Mouse (Mus musculus) stomach, postnatal 0 days (tissue): ENCODE data around the gene Id2. TPM values are rescaled to one million over a fixed set of nuclear protein-coding genes. Genes with fewer than 3 reads are reported as not detected.
A peak's percentile ranks its signal among the peaks of the same experiment; 100 is the strongest.

Experiments used
- ATAC-seq: fragments of 200-750 bp; cut with Nextera tagmentation; 2 replicates; pipeline ENCODE4 v1.8.0; 2017; ENCODE audit not compliant: low FRiP score, low TSS enrichment
- DNase-seq: peaks from one replicate; pipeline ENCODE4 v3.0.0-alpha.2; 2016; ENCODE audit warnings: low spot score
- H3K27ac ChIP-seq: fragments of 300-500 bp; sonication (generic); replicated peaks from 2 replicates; pipeline ENCODE4 v1.5.1; 2014; ENCODE audit warnings: mild to moderate bottlenecking, control low read depth
- H3K27me3 ChIP-seq: fragments of 300-500 bp; sonication (generic); 2 replicates; pipeline ENCODE4 v1.6.1; 2014; ENCODE audit warnings: low read length; ENCODE audit not compliant: control insufficient read depth, insufficient read depth
- H3K36me3 ChIP-seq: fragments of 300-500 bp; sonication (generic); 2 replicates; pipeline ENCODE4 v1.6.1; 2014; ENCODE audit warnings: low read length, mixed read lengths; ENCODE audit not compliant: control insufficient read depth, insufficient read depth
- H3K4me1 ChIP-seq: fragments of 300-500 bp; sonication (generic); replicated peaks from 2 replicates; pipeline ENCODE4 v1.6.1; 2014; ENCODE audit warnings: antibody characterized with exemption; ENCODE audit not compliant: control insufficient read depth, insufficient read depth
- H3K4me2 ChIP-seq: fragments of 300-500 bp; sonication (generic); replicated peaks from 2 replicates; pipeline ENCODE4 v1.6.1; 2014; ENCODE audit warnings: low read depth, mild to moderate bottlenecking, control low read depth, moderate library complexity
- H3K4me3 ChIP-seq: fragments of 300-500 bp; sonication (generic); 2 replicates; pipeline ENCODE4 v1.5.1; 2014; ENCODE audit warnings: low read depth, low read length, control low read depth
- H3K9ac ChIP-seq: fragments of 300-500 bp; sonication (generic); 2 replicates; pipeline ENCODE4 v1.6.1; 2014; ENCODE audit warnings: mild to moderate bottlenecking, low read length, control low read depth, mixed read lengths
- H3K9me3 ChIP-seq: fragments of 300-500 bp; sonication (generic); 2 replicates; pipeline ENCODE4 v1.6.1; 2016; ENCODE audit warnings: low read length; ENCODE audit not compliant: control insufficient read depth
- CTCF ChIP-seq: IDR thresholded peaks from 2 replicates; pipeline ENCODE4 v1.5.1; 2016; ENCODE audit warnings: antibody characterized with exemption, low read depth, mild to moderate bottlenecking, moderate library complexity
- EP300 ChIP-seq: optimal IDR thresholded peaks from 2 replicates; pipeline ENCODE3; 2016; ENCODE audit warnings: antibody characterized with exemption
- WGBS: fragments of 180-500 bp; shearing (Covaris S2); extraction: QIAGEN DNeasy Blood & Tissue Kit; methylation state at CpG from one replicate; pipeline ENCODE4 v1.1.7; 2014; 5-methylcytosine and 5-hydroxymethylcytosine counted together
- polyA plus RNA-seq: library from polyadenylated mRNA; unstranded; fragments of >200 nt; fragmentation: Nextera tagmentation; extraction: Ambion mirVana; gene quantifications from 2 replicates; pipeline ENCODE4 v1.2.1, GENCODE M21; 2015

Gene Id2
- polyA plus RNA-seq, 1 experiment from 2014 or later, result 315 TPM

DNA sequence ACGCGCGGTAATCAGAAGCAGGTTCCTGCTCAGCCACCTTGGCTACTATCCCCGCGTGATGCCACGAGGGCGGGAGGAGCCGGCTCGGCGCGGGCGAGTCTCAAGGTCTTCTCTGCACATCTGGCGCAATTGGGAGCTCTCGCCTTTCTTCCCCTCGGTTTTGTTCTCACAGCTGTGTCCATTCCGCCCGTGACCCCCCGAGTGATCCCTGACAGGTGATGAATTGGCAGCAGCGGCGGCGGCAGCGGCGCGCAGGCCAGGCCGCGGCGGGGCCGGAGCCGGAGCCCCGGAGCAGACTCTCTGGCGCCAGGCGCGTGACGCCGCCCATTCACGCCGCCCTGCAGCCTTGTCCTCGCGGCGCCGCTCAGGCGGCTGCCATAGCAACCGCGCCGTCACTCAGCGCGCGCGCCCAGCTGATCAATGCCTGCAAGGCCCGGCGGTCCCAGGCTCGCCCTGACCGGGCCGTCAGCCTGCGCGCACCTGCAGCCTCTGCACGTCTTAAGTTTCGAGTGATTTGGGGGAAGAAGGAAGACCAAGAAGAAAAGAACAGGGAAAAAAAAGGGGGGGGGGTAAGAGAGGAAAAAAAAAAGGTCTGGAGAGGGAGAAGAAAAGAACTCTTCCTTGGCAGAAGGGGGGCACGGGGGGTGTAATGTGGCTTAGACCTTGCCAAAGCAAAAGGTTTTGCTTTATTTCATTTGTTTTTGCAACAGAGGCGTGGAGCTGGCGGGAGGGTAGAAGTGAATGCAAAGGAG lies 1.8 kb upstream of the Id2 start:
- WGBS, result under 1% methylated on average over 61 of the region's 61 CpGs
- H3K27ac ChIP-seq, result peak overlapping the region; percentile 98
- H3K27me3 ChIP-seq, result no peaks in the 10 kb centered on the region
- no peaks in the 10 kb centered on the region for H3K36me3 ChIP-seq
- DNase-seq, result peak; percentile 96
- H3K4me1 ChIP-seq, result peaks cover 8% of the 10 kb centered on the region; the same call in 1 of the 2 replicates
- TF ChIP-seq EP300 (no peak), CTCF (no peak)
- peak; percentile 89 for ATAC-seq
- peak overlapping the region; percentile 60 for H3K4me3 ChIP-seq
- no peaks in the 10 kb centered on the region for H3K9me3 ChIP-seq
- peak overlapping the region; percentile 82 for H3K9ac ChIP-seq
- H3K4me2 ChIP-seq, result peak overlapping the region; percentile 91

DNA sequence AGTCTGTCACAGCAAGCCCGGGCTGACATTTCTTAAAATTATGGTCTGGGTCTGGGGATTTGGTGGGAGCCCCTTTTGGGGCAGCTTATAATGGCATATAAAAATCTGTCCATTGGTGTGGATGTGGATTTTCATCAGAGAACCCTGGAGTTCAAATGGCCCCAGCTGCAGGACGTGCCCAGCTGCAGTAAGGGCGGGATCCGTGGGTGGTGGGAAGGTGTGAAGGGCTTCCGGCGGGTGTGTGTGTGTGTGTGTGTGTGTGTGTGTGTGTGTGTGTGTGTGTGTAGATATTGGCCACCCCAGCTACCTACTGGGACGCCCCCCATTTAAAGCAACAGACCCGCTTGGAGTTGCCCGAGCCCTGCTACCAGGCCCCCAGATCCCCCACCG lies 1.2 kb upstream of the Id2 start:
- WGBS, result 3% methylated on average over 10 of the region's 10 CpGs
- Histone ChIP-seq H3K9me3 (no peaks in the 10 kb centered on the region), H3K4me2 (peak overlapping the region; percentile 91), H3K4me1 (peaks cover 11% of the 10 kb centered on the region; the same call in 1 of the 2 replicates), H3K9ac (peak overlapping the region; percentile 82), H3K36me3 (no peaks in the 10 kb centered on the region), H3K4me3 (peak overlapping the region; percentile 60), H3K27me3 (no peaks in the 10 kb centered on the region), H3K27ac (peak overlapping the region; percentile 98)
- TF ChIP-seq EP300 (no peak), CTCF (no peak)
- DNase-seq (no peak), ATAC-seq (peak; percentile 2)

DNA sequence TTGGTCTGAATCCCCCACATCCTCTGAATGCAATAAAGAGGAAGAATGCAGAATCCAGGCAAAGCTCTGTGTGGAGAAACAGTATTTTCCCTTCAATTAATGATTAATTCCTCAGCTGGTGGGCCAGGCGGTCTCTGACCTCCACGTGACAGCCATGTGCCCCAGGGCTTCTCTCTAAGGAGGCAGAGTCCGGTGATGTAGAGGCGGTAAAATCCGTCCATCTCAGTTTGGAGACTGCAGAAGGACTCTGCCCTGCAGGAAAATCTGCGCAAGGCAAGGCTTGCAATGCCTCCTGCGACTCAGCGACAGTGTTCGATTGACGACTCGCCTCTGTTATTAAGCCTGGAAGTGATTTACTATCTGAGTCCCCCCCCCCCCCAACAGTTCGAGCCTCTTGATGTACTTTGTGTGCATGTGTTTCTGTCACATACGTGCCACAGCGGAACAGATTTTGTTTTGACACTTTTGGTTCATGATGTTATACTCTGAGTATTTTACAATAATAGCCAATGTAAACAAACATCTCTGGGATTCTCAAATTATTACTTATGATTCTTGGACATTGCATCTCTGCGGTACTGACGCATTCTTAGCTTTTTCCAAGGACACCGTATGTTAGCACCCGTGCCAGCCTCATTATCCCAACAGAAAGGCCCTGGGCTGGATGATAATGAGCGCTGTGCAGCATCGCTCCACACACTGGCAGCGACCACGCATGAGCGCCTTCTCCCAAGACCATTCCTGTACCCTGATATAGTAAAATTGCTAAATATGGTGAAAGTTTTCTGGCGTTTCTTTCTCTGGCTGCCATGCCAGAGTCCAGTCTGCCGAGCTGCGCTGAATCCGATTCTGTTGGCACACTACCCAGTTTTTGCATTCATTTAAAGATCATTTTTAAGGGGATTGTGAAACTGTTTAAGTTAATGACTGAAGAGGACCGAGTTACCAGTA lies 545 bp upstream of the Id2 start:
- Histone ChIP-seq H3K4me3 (peak overlapping the region; percentile 78), H3K9ac (peak overlapping the region; percentile 82), H3K9me3 (no peaks in the 10 kb centered on the region), H3K4me2 (peak overlapping the region; percentile 91), H3K27me3 (no peaks in the 10 kb centered on the region), H3K27ac (peak overlapping the region; percentile 98), H3K36me3 (no peaks in the 10 kb centered on the region), H3K4me1 (peaks cover 14% of the 10 kb centered on the region)
- DNase-seq (peak; percentile 46), ATAC-seq (no peak)
- WGBS, result 9% methylated on average over 28 of the region's 28 CpGs
- no peak for TF ChIP-seq CTCF
- peak; percentile 6 for TF ChIP-seq EP300

DNA sequence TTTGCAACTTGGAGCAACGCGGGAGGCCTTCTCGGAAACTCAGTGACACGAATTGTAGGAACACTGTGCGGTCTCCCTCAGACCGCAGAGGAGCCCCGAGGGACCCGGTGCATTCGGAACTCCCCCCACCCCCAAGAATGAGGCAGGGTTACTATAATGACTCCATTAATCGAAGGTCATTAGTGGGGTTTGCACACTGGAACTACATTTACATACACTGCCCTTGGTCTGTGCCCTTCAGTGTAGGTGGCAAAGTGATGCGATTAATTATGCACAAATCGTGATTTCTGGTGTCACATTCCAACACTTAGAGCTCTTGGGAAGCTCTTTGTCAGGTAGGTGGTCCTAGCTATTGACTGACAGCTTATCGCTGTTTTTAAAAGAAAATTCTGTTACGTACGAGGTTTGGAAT lies 294 bp downstream of the Id2 start:
- WGBS, result 3% methylated on average over 15 of the region's 15 CpGs
- Histone ChIP-seq H3K27me3 (no peaks in the 10 kb centered on the region), H3K9me3 (no peaks in the 10 kb centered on the region), H3K4me2 (peak overlapping the region; percentile 91), H3K4me3 (peak overlapping the region; percentile 78), H3K9ac (peak overlapping the region; percentile 75), H3K36me3 (no peaks in the 10 kb centered on the region), H3K4me1 (peaks cover 15% of the 10 kb centered on the region), H3K27ac (peak overlapping the region; percentile 98)
- DNase-seq, result no peak
- ATAC-seq, result no peak
- TF ChIP-seq CTCF (no peak), EP300 (no peak)

DNA sequence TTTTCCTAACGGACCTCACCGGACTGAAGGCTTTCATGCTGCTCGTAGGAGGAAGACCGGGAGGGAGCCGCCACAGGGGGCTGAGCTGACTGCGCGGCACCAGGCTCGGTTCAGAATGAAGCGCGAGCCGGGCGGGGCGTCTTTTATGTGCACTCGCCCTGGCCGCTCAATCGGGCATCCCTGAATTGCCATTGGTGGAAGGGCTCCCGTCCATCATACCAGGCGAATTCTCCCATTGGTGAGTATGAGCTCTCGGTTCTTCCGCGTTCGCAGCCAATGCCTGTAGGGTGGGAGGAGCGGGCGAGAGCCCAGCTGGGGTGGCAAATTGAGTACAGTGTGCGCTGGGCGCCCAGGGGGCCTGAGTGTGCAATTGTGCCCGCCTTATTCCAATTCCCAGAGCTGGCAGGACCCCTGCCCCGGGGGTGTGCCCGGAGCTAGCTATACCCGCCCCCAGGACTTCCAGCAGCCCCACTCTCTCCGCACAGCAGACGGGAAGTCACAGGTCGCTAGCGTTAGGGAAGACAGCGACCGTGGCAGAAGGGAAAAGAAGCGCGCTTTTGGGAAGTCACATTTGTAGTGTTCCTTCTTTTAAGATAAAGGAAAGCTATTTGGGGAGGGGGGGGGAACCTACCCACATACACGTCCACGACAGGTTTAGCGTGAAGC lies 833 bp downstream of the Id2 start:
- under 1% methylated on average over 40 of the region's 41 CpGs for WGBS
- Histone ChIP-seq H3K36me3 (no peaks in the 10 kb centered on the region), H3K4me1 (peaks cover 12% of the 10 kb centered on the region), H3K27me3 (no peaks in the 10 kb centered on the region), H3K9me3 (no peaks in the 10 kb centered on the region), H3K4me3 (peak overlapping the region; percentile 78), H3K27ac (peak overlapping the region; percentile 98), H3K4me2 (peak overlapping the region; percentile 91), H3K9ac (peak overlapping the region; percentile 83)
- TF ChIP-seq CTCF (peak; percentile 38; the same call in 1 of the 2 replicates), EP300 (no peak)
- DNase-seq (peak; percentile 97), ATAC-seq (peak; percentile 91)
